Comparison of ENCODE assay signal across 40 mouse cellular contexts in the genomic region with DNA sequence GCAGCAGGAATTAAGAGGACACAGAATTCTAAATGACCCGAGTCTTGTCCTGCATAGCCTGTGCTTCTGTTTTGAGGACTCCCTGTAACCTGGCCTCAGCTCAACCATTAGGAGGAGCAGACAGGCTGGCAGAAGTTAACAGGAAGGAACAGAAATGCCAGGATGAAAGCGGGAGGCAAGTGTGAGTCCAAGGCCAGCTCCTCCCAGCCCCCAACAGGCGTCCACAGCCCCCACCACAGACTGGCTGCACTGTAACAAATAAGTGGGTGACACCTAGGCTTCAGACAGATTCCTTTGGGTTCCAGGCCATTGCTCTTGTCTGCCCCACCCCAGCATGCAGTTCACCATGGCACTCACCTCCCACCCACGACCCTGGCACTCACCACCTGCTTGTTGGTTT. TPM values are rescaled to one million over a fixed set of nuclear protein-coding genes. Genes with fewer than 3 reads are reported as not detected.
DNase-seq lines count a peak whose midpoint lies in the region; ATAC-seq and TF ChIP-seq lines count a peak whose summit lies in the region.
"Had no signal": no experiment of that assay in that cellular context is flagged by ENCODE, and none has a peak within 500 bp of the region (broad histone marks: within the 10 kb centered on the region; RNA-seq: fewer than 3 reads in every experiment).

No protein-coding gene starts in this region.

- H3K4me2 ChIP-seq in liver, embryonic 13.5 days, result peak overlapping the region; percentile 15; the same call in 1 of the 2 replicates
- H3K4me2 ChIP-seq in liver, embryonic 11.5 days, result no peak overlapping the region
- H3K4me2 ChIP-seq in intestine, postnatal 0 days (replicated peaks; ENCODE audit: low read depth), result peak overlapping the region; percentile 58
- H3K4me2 ChIP-seq in neural tube, embryonic 15.5 days, result no peak overlapping the region
- H3K4me2 ChIP-seq: embryonic facial prominence, embryonic 15.5 days; forebrain, embryonic 12.5 days had no signal

- no peaks in the 10 kb centered on the region for H3K9me3 ChIP-seq in liver, embryonic 13.5 days (replicated peaks)
- no peaks in the 10 kb centered on the region for H3K9me3 ChIP-seq in liver, embryonic 11.5 days (ENCODE audit: control insufficient read depth, low read length)
- no peaks in the 10 kb centered on the region for H3K9me3 ChIP-seq in intestine, postnatal 0 days (ENCODE audit: control insufficient read depth)
- H3K9me3 ChIP-seq in neural tube, embryonic 15.5 days (replicated peaks), result no peaks in the 10 kb centered on the region
- H3K9me3 ChIP-seq: embryonic facial prominence, embryonic 10.5 days; embryonic facial prominence, embryonic 15.5 days; forebrain, embryonic 12.5 days had no signal

- no peaks in the 10 kb centered on the region for H3K27me3 ChIP-seq in liver, embryonic 13.5 days
- H3K27me3 ChIP-seq in liver, embryonic 11.5 days (replicated peaks; ENCODE audit: control insufficient read depth, insufficient read depth, low read length), result no peaks in the 10 kb centered on the region
- H3K27me3 ChIP-seq in intestine, postnatal 0 days (replicated peaks; ENCODE audit: control insufficient read depth, insufficient read depth, low read length), result no peaks in the 10 kb centered on the region
- no peaks in the 10 kb centered on the region for H3K27me3 ChIP-seq in neural tube, embryonic 15.5 days (replicated peaks)
- H3K27me3 ChIP-seq: embryonic facial prominence, embryonic 15.5 days; forebrain, embryonic 12.5 days; Patski had no signal

- H3K36me3 ChIP-seq in liver, embryonic 13.5 days, result peaks cover 99% of the 10 kb centered on the region
- peaks cover 68% of the 10 kb centered on the region for H3K36me3 ChIP-seq in liver, embryonic 11.5 days (ENCODE audit: control insufficient read depth, insufficient read depth, low read length)
- H3K36me3 ChIP-seq in intestine, postnatal 0 days (ENCODE audit: control insufficient read depth, insufficient read depth), result peaks cover 77% of the 10 kb centered on the region
- peaks cover 86% of the 10 kb centered on the region for H3K36me3 ChIP-seq in neural tube, embryonic 15.5 days

- no peak overlapping the region; the same call in 1 of the 2 replicates for H3K27ac ChIP-seq in liver, embryonic 13.5 days
- no peak overlapping the region for H3K27ac ChIP-seq in liver, embryonic 11.5 days (ENCODE audit: low read depth, low read length)
- peak overlapping the region; percentile 98 for H3K27ac ChIP-seq in intestine, postnatal 0 days (ENCODE audit: low read depth, low read length)
- no peak overlapping the region for H3K27ac ChIP-seq in neural tube, embryonic 15.5 days (replicated peaks)
- H3K27ac ChIP-seq: embryonic facial prominence, embryonic 10.5 days; embryonic facial prominence, embryonic 15.5 days; forebrain, embryonic 12.5 days; liver, embryonic 14.5 days had no signal

- no peak for ATAC-seq in liver, embryonic 13.5 days (ENCODE audit: low read depth)
- no peak for ATAC-seq in liver, embryonic 11.5 days (replicated peaks; ENCODE audit: low FRiP score)
- no peak for ATAC-seq in intestine, postnatal 0 days
- ATAC-seq in neural tube, embryonic 15.5 days (ENCODE audit: low FRiP score), result no peak
- ATAC-seq: forebrain, postnatal 0 days; hindbrain, embryonic 16.5 days; Patski had no signal

- H3K9ac ChIP-seq in liver, embryonic 13.5 days, result no peak overlapping the region
- no peak overlapping the region for H3K9ac ChIP-seq in liver, embryonic 11.5 days (ENCODE audit: low read depth, low read length)
- peak overlapping the region; percentile 55 for H3K9ac ChIP-seq in intestine, postnatal 0 days (ENCODE audit: low read depth, low read length)
- no peak overlapping the region for H3K9ac ChIP-seq in neural tube, embryonic 15.5 days (replicated peaks)
- H3K9ac ChIP-seq: embryonic facial prominence, embryonic 15.5 days; forebrain, embryonic 12.5 days; forebrain, postnatal 0 days; liver, embryonic 14.5 days had no signal

- H3K4me3 ChIP-seq in liver, embryonic 13.5 days (replicated peaks), result no peak overlapping the region
- H3K4me3 ChIP-seq in liver, embryonic 11.5 days (ENCODE audit: low read depth, low read length), result no peak overlapping the region
- peak overlapping the region; percentile 35 for H3K4me3 ChIP-seq in intestine, postnatal 0 days (ENCODE audit: low read depth, low read length)
- H3K4me3 ChIP-seq in neural tube, embryonic 15.5 days (replicated peaks), result no peak overlapping the region
- H3K4me3 ChIP-seq: embryonic facial prominence, embryonic 10.5 days; embryonic facial prominence, embryonic 15.5 days; forebrain, embryonic 12.5 days had no signal

- WGBS in liver, embryonic 13.5 days (ENCODE audit: insufficient replicate concordance), result 85% methylated on average over 4 of the region's 4 CpGs
- WGBS in liver, embryonic 11.5 days, result 74% methylated on average over 4 of the region's 4 CpGs
- WGBS in intestine, postnatal 0 days, result 55% methylated on average over 4 of the region's 4 CpGs
- WGBS in neural tube, embryonic 15.5 days, result 93% methylated on average over 4 of the region's 4 CpGs

- no peak for TF ChIP-seq CTCF in intestine, postnatal 0 days (IDR thresholded peaks at IDR 0.05; ENCODE audit: low read depth)

- H3K4me1 ChIP-seq in liver, embryonic 13.5 days (replicated peaks), result peaks cover 49% of the 10 kb centered on the region
- peaks cover 13% of the 10 kb centered on the region for H3K4me1 ChIP-seq in liver, embryonic 11.5 days (replicated peaks; ENCODE audit: control insufficient read depth, insufficient read depth, low read length)
- peaks cover 8% of the 10 kb centered on the region; the same call in 1 of the 2 replicates for H3K4me1 ChIP-seq in intestine, postnatal 0 days (replicated peaks; ENCODE audit: control insufficient read depth, insufficient read depth, low read length)
- no peaks in the 10 kb centered on the region for H3K4me1 ChIP-seq in neural tube, embryonic 15.5 days
- H3K4me1 ChIP-seq: embryonic facial prominence, embryonic 10.5 days; embryonic facial prominence, embryonic 15.5 days; forebrain, embryonic 12.5 days had no signal

- DNase-seq in adrenal gland, adult 2 months, result peak; percentile 66
- DNase-seq in adrenal gland, postnatal 25 days, result no peak
- DNase-seq in liver, embryonic 13.5 days, result no peak
- DNase-seq in liver, embryonic 11.5 days (ENCODE audit: low spot score), result no peak
- peak; percentile 46 to 56 for DNase-seq in adrenal gland, postnatal 36 days
- DNase-seq in cerebellum, postnatal 4 days (ENCODE audit: low spot score in 2 of 2), result no peak
- DNase-seq: cerebellum, adult 11 months; cerebellum, adult 9-11 months; forebrain, postnatal 0 days; heart, postnatal 14 days; lung, postnatal 10 days; midbrain, embryonic 14.5 days; right cerebral cortex, adult 18-20 months; spleen, adult 18-20 months; thymus, adult 2 months; thymus, postnatal 36 days had no signal

RNA-seq across cellular contexts. Expression of gene Gm5475, which starts 19.1 kb away (rescaled TPM):
- not detected for total RNA-seq in adrenal gland, adult 2 months (2021)
- polyA plus RNA-seq in adrenal gland, adult 2 months (2012; rRNA removed), result 0.06 and 0.19 TPM in 2 replicates
- total RNA-seq in adrenal gland, postnatal 25 days (2021), result not detected in 2 replicates
- polyA plus RNA-seq in liver, embryonic 13.5 days (2015; fragmentation: Nextera tagmentation; extraction: Ambion mirVana), result not detected in 2 replicates
- polyA plus RNA-seq in liver, embryonic 11.5 days (2014; fragmentation: Nextera tagmentation; extraction: Ambion mirVana), result 0.10 TPM in 1 of 2 replicates, not detected in the other
- not detected for total RNA-seq in adrenal gland, postnatal 36 days (2021)
- 0.77 and 1.0 TPM in 2 replicates for polyA plus RNA-seq in intestine, postnatal 0 days (2015; fragmentation: Nextera tagmentation; extraction: Ambion mirVana)
- polyA plus RNA-seq in neural tube, embryonic 15.5 days (2015; fragmentation: Nextera tagmentation; extraction: Ambion mirVana), result 0.08 and 0.23 TPM in 2 replicates
- total RNA-seq: forebrain, postnatal 0 days; heart, adult 8-10 months; heart, postnatal 14 days; layer of hippocampus, adult 18-20 months; left cerebral cortex, adult 18-20 months had no signal
- polyA plus RNA-seq: embryonic facial prominence, embryonic 10.5 days; heart, embryonic 14.5 days; hindbrain, embryonic 11.5 days; intestine, embryonic 14.5 days; limb, embryonic 11.5 days; midbrain, embryonic 14.5 days had no signal

RNA-seq across cellular contexts. Expression of gene Slc11a2, which starts 22.1 kb away (rescaled TPM):
- 100 to 1,000 TPM; 116 to 132 TPM for total RNA-seq in adrenal gland, adult 2 months (2021)
- polyA plus RNA-seq in adrenal gland, adult 2 months (2012; rRNA removed), result 55.2 and 65.0 TPM in 2 replicates
- total RNA-seq in adrenal gland, postnatal 25 days (2021), result 105 and 111 TPM in 2 replicates
- 46.8 and 57.1 TPM in 2 replicates for polyA plus RNA-seq in liver, embryonic 13.5 days (2015; fragmentation: Nextera tagmentation; extraction: Ambion mirVana)
- polyA plus RNA-seq in liver, embryonic 11.5 days (2014; fragmentation: Nextera tagmentation; extraction: Ambion mirVana), result 51.2 and 55.4 TPM in 2 replicates
- total RNA-seq in adrenal gland, postnatal 36 days (2021), result 100 to 1,000 TPM in 1 of 2 experiments, 10 to 100 TPM in 1; 98.5 to 112 TPM
- 44.7 and 49.0 TPM in 2 replicates for polyA plus RNA-seq in intestine, postnatal 0 days (2015; fragmentation: Nextera tagmentation; extraction: Ambion mirVana)
- 23.5 and 24.2 TPM in 2 replicates for polyA plus RNA-seq in neural tube, embryonic 15.5 days (2015; fragmentation: Nextera tagmentation; extraction: Ambion mirVana)

RNA-seq across cellular contexts. Expression of gene Higd1c, which starts 38.5 kb away (rescaled TPM):
- under 1 TPM in 1 of 2 experiments, not detected in 1; 0.69 TPM for total RNA-seq in adrenal gland, adult 2 months (2021)
- 0.28 TPM in 1 of 2 replicates, not detected in the other for polyA plus RNA-seq in adrenal gland, adult 2 months (2012; rRNA removed)
- 1.2 TPM in 1 of 2 replicates, not detected in the other for total RNA-seq in adrenal gland, postnatal 25 days (2021)
- not detected in 2 replicates for polyA plus RNA-seq in liver, embryonic 13.5 days (2015; fragmentation: Nextera tagmentation; extraction: Ambion mirVana)
- polyA plus RNA-seq in liver, embryonic 11.5 days (2014; fragmentation: Nextera tagmentation; extraction: Ambion mirVana), result not detected in 2 replicates
- total RNA-seq in adrenal gland, postnatal 36 days (2021), result not detected
- polyA plus RNA-seq in intestine, postnatal 0 days (2015; fragmentation: Nextera tagmentation; extraction: Ambion mirVana), result not detected in 2 replicates
- 1.8 TPM in 1 of 2 replicates, not detected in the other for polyA plus RNA-seq in neural tube, embryonic 15.5 days (2015; fragmentation: Nextera tagmentation; extraction: Ambion mirVana)
- total RNA-seq: forebrain, postnatal 0 days; gastrocnemius, adult 8-10 months; heart, adult 8-10 months; heart, postnatal 14 days; layer of hippocampus, adult 18-20 months; layer of hippocampus, postnatal 10 days; left cerebral cortex, adult 18-20 months; left cerebral cortex, postnatal 14 days; MEL had no signal
- polyA plus RNA-seq: cortical plate, adult 2 months; embryonic facial prominence, embryonic 10.5 days; embryonic facial prominence, embryonic 15.5 days; forebrain, embryonic 12.5 days; forebrain, postnatal 0 days; gonadal fat pad, adult 2 months; heart, embryonic 14.5 days; hindbrain, embryonic 11.5 days; hindbrain, embryonic 16.5 days; intestine, embryonic 14.5 days; limb, embryonic 11.5 days; liver, embryonic 14.5 days; midbrain, embryonic 14.5 days; neural tube, embryonic 11.5 days; Patski; stomach, embryonic 16.5 days; thymus, adult 2 months had no signal

RNA-seq across cellular contexts. Expression of gene Mettl7a2, which starts 49.8 kb away (rescaled TPM):
- total RNA-seq in adrenal gland, adult 2 months (2021), result 1 to 10 TPM in 1 of 2 experiments, under 1 TPM in 1; 0.78 to 3.6 TPM
- not detected in 2 replicates for polyA plus RNA-seq in adrenal gland, adult 2 months (2012; rRNA removed)
- total RNA-seq in adrenal gland, postnatal 25 days (2021), result 1.0 and 2.4 TPM in 2 replicates
- polyA plus RNA-seq in liver, embryonic 13.5 days (2015; fragmentation: Nextera tagmentation; extraction: Ambion mirVana), result not detected in 2 replicates
- not detected in 2 replicates for polyA plus RNA-seq in liver, embryonic 11.5 days (2014; fragmentation: Nextera tagmentation; extraction: Ambion mirVana)
- 1 to 10 TPM; 2.0 to 2.2 TPM for total RNA-seq in adrenal gland, postnatal 36 days (2021)
- not detected in 2 replicates for polyA plus RNA-seq in intestine, postnatal 0 days (2015; fragmentation: Nextera tagmentation; extraction: Ambion mirVana)
- polyA plus RNA-seq in neural tube, embryonic 15.5 days (2015; fragmentation: Nextera tagmentation; extraction: Ambion mirVana), result not detected in 2 replicates
- total RNA-seq: forebrain, postnatal 0 days; MEL had no signal
- polyA plus RNA-seq: cortical plate, adult 2 months; embryonic facial prominence, embryonic 10.5 days; embryonic facial prominence, embryonic 15.5 days; forebrain, embryonic 12.5 days; forebrain, postnatal 0 days; heart, embryonic 14.5 days; hindbrain, embryonic 11.5 days; hindbrain, embryonic 16.5 days; intestine, embryonic 14.5 days; kidney, embryonic 14.5 days; limb, embryonic 11.5 days; midbrain, embryonic 14.5 days; stomach, embryonic 16.5 days; thymus, adult 2 months had no signal

RNA-seq across cellular contexts. Expression of gene Methig1, which starts 49.8 kb away (rescaled TPM):
- total RNA-seq in adrenal gland, adult 2 months (2021), result under 1 TPM; 0.45 to 0.52 TPM
- 0.16 TPM in 1 of 2 replicates, not detected in the other for polyA plus RNA-seq in adrenal gland, adult 2 months (2012; rRNA removed)
- 0.64 TPM in 1 of 2 replicates, not detected in the other for total RNA-seq in adrenal gland, postnatal 25 days (2021)
- polyA plus RNA-seq in liver, embryonic 13.5 days (2015; fragmentation: Nextera tagmentation; extraction: Ambion mirVana), result not detected in 2 replicates
- polyA plus RNA-seq in liver, embryonic 11.5 days (2014; fragmentation: Nextera tagmentation; extraction: Ambion mirVana), result not detected in 2 replicates
- under 1 TPM; 0.36 to 0.56 TPM for total RNA-seq in adrenal gland, postnatal 36 days (2021)
- 0.13 TPM in 1 of 2 replicates, not detected in the other for polyA plus RNA-seq in intestine, postnatal 0 days (2015; fragmentation: Nextera tagmentation; extraction: Ambion mirVana)
- 1.1 and 1.7 TPM in 2 replicates for polyA plus RNA-seq in neural tube, embryonic 15.5 days (2015; fragmentation: Nextera tagmentation; extraction: Ambion mirVana)
- total RNA-seq: forebrain, postnatal 0 days; heart, postnatal 14 days; layer of hippocampus, adult 18-20 months; layer of hippocampus, postnatal 10 days; left cerebral cortex, adult 18-20 months; left cerebral cortex, postnatal 14 days; MEL had no signal
- polyA plus RNA-seq: cortical plate, adult 2 months; embryonic facial prominence, embryonic 10.5 days; embryonic facial prominence, embryonic 15.5 days; forebrain, embryonic 12.5 days; forebrain, postnatal 0 days; heart, embryonic 14.5 days; hindbrain, embryonic 16.5 days; intestine, embryonic 14.5 days; limb, embryonic 11.5 days; midbrain, embryonic 14.5 days; neural tube, embryonic 11.5 days; thymus, adult 2 months had no signal

Comparison
In these comparisons a context has a peak if more than half of its experiments do, and no peak if none do; other contexts are left out.
1. DNase-seq: peak in adrenal gland, adult 2 months (single experiment) and adrenal gland, postnatal 36 days (2 of 2); none in adrenal gland, postnatal 25 days (single experiment), liver, embryonic 13.5 days (single experiment), liver, embryonic 11.5 days (single experiment) and cerebellum, postnatal 4 days (0 of 2).
2. H3K4me2 ChIP-seq: peak in liver, embryonic 13.5 days (single experiment) and intestine, postnatal 0 days (single experiment); none in liver, embryonic 11.5 days (single experiment) and neural tube, embryonic 15.5 days (single experiment).